Mouse (Mus musculus) thymus, adult 2 months (tissue): ENCODE results near the gene Bsg.

ENCODE experiments used
- CTCF ChIP-seq: fragments of 200-500 bp; IDR thresholded peaks from 2 replicates; pipeline ENCODE4 v1.5.1; 2012; ENCODE audit warnings: mild to moderate bottlenecking, control low read depth, low read length, moderate library complexity, borderline replicate concordance; ENCODE audit not compliant: control insufficient read depth, poor library complexity, insufficient read depth; ENCODE audit errors: extremely low read depth
- POLR2A ChIP-seq: fragments of 200-500 bp; IDR thresholded peaks from 2 replicates; pipeline ENCODE4 v1.6.1; 2012; ENCODE audit warnings: mild to moderate bottlenecking, low read length, control low read depth, moderate library complexity; ENCODE audit not compliant: control insufficient read depth, poor library complexity, insufficient read depth; ENCODE audit errors: extremely low read depth

GRCm38 (mm10) chr10:79658829-79659228 is 45.5 kb upstream of the Bsg start:
- TF ChIP-seq POLR2A (no peak), CTCF (0 out of 2 replicates have a peak, but pooled peaks have one; percentile 13)
